Mouse (Mus musculus): ENCODE measurements at regions not wholly inside any gene's neighbourhood (a gene's known extent, or its start where the extent isn't known, plus 50 kb on each side); places are given as distances from the start of the nearest gene placed in this dataset.

- no peaks in the 10 kb centered on the region for H3K79me3 ChIP-seq (ENCODE audit: low read depth)
- H3K27me3 ChIP-seq (ENCODE audit: control insufficient read depth, insufficient read depth, insufficient read length): no peaks in the 10 kb centered on the region
- TF ChIP-seq MYOD1 (IDR thresholded peaks at IDR 0.05; ENCODE audit: control insufficient read depth, insufficient read length, low read depth) (no peak), MYOG (IDR thresholded peaks at IDR 0.05; ENCODE audit: control insufficient read depth, extremely low read depth, insufficient read length) (no peak), CTCF (IDR thresholded peaks at IDR 0.05; ENCODE audit: control insufficient read depth, insufficient read depth, insufficient read length) (no peak), FOSL1 (IDR thresholded peaks at IDR 0.05; ENCODE audit: insufficient read depth, low read length, poor library complexity, severe bottlenecking) (no peak), MAX (IDR thresholded peaks at IDR 0.05) (no peak), CEBPB (IDR thresholded peaks at IDR 0.05; ENCODE audit: low read depth) (no peak), USF1 (IDR thresholded peaks at IDR 0.05; ENCODE audit: low read depth) (no peak)
- no peak overlapping the region for H3K4me3 ChIP-seq (ENCODE audit: insufficient read depth, poor library complexity, severe bottlenecking)
- H3ac ChIP-seq (ENCODE audit: control insufficient read depth, insufficient read length, low read depth): no peak overlapping the region
- no peaks in the 10 kb centered on the region for H3K79me2 ChIP-seq (ENCODE audit: control insufficient read depth, insufficient read depth)
- H3K36me3 ChIP-seq (ENCODE audit: control insufficient read depth, insufficient read depth): no peaks in the 10 kb centered on the region
These were observed 987.3 kb downstream of the Robo2 start for GRCm38 (mm10) chr16:73424311-73424710.

GRCm38 (mm10) chr16:73404509-73404908 is 1007.1 kb downstream of the Robo2 start:
- no peak for TF ChIP-seq MAX (IDR thresholded peaks at IDR 0.05)
- no peak for TF ChIP-seq MYOD1 (IDR thresholded peaks at IDR 0.05; ENCODE audit: control insufficient read depth, insufficient read length, low read depth)
- no peak for TF ChIP-seq MYOG (IDR thresholded peaks at IDR 0.05; ENCODE audit: control insufficient read depth, extremely low read depth, insufficient read length)

GRCm38 (mm10) chr16:73404099-73404498 is 1007.5 kb downstream of the Robo2 start:
- Histone ChIP-seq H3K79me2 (ENCODE audit: control insufficient read depth, insufficient read depth) (no peaks in the 10 kb centered on the region), H3K4me3 (ENCODE audit: insufficient read depth, poor library complexity, severe bottlenecking) (no peak overlapping the region), H3K36me3 (ENCODE audit: control insufficient read depth, insufficient read depth) (no peaks in the 10 kb centered on the region), H3ac (ENCODE audit: control insufficient read depth, insufficient read length, low read depth) (no peak overlapping the region), H3K79me3 (ENCODE audit: low read depth) (no peaks in the 10 kb centered on the region), H3K27me3 (ENCODE audit: control insufficient read depth, insufficient read depth, insufficient read length) (no peaks in the 10 kb centered on the region)
- TF ChIP-seq MAX (IDR thresholded peaks at IDR 0.05) (no peak), MYOD1 (IDR thresholded peaks at IDR 0.05; ENCODE audit: control insufficient read depth, insufficient read length, low read depth) (no peak), FOSL1 (IDR thresholded peaks at IDR 0.05; ENCODE audit: insufficient read depth, low read length, poor library complexity, severe bottlenecking) (no peak), MYOG (IDR thresholded peaks at IDR 0.05; ENCODE audit: control insufficient read depth, extremely low read depth, insufficient read length) (no peak), USF1 (IDR thresholded peaks at IDR 0.05; ENCODE audit: low read depth) (no peak), CEBPB (IDR thresholded peaks at IDR 0.05; ENCODE audit: low read depth) (no peak), CTCF (IDR thresholded peaks at IDR 0.05; ENCODE audit: control insufficient read depth, insufficient read depth, insufficient read length) (no peak)

More at GRCm38 (mm10) chr16:73404509-73404908, 1007.1 kb downstream of the Robo2 start:
- Histone ChIP-seq H3K79me3 (ENCODE audit: low read depth) (no peaks in the 10 kb centered on the region), H3K36me3 (ENCODE audit: control insufficient read depth, insufficient read depth) (no peaks in the 10 kb centered on the region), H3ac (ENCODE audit: control insufficient read depth, insufficient read length, low read depth) (no peak overlapping the region), H3K4me3 (ENCODE audit: insufficient read depth, poor library complexity, severe bottlenecking) (no peak overlapping the region), H3K27me3 (ENCODE audit: control insufficient read depth, insufficient read depth, insufficient read length) (no peaks in the 10 kb centered on the region), H3K79me2 (ENCODE audit: control insufficient read depth, insufficient read depth) (no peaks in the 10 kb centered on the region)

GRCm38 (mm10) chr16:73379056-73379455 is 1032.6 kb downstream of the Robo2 start:
- TF ChIP-seq USF1 (IDR thresholded peaks at IDR 0.05; ENCODE audit: low read depth): no peak
- no peak overlapping the region for H3K4me3 ChIP-seq (ENCODE audit: insufficient read depth, poor library complexity, severe bottlenecking)
- H3K36me3 ChIP-seq (ENCODE audit: control insufficient read depth, insufficient read depth): no peaks in the 10 kb centered on the region
- no peaks in the 10 kb centered on the region for H3K79me3 ChIP-seq (ENCODE audit: low read depth)
- H3K79me2 ChIP-seq (ENCODE audit: control insufficient read depth, insufficient read depth): no peaks in the 10 kb centered on the region
- no peaks in the 10 kb centered on the region for H3K27me3 ChIP-seq (ENCODE audit: control insufficient read depth, insufficient read depth, insufficient read length)
- H3ac ChIP-seq (ENCODE audit: control insufficient read depth, insufficient read length, low read depth): no peak overlapping the region

- H3K79me2 ChIP-seq (ENCODE audit: control insufficient read depth, insufficient read depth): no peaks in the 10 kb centered on the region
- H3K36me3 ChIP-seq (ENCODE audit: control insufficient read depth, insufficient read depth): no peaks in the 10 kb centered on the region
- no peak for TF ChIP-seq MYOD1 (IDR thresholded peaks at IDR 0.05; ENCODE audit: control insufficient read depth, insufficient read length, low read depth)
- TF ChIP-seq CEBPB (IDR thresholded peaks at IDR 0.05; ENCODE audit: low read depth): no peak
- no peak for TF ChIP-seq CTCF (IDR thresholded peaks at IDR 0.05; ENCODE audit: control insufficient read depth, insufficient read depth, insufficient read length)
- no peak for TF ChIP-seq FOSL1 (IDR thresholded peaks at IDR 0.05; ENCODE audit: insufficient read depth, low read length, poor library complexity, severe bottlenecking)
- no peak for TF ChIP-seq MYOG (IDR thresholded peaks at IDR 0.05; ENCODE audit: control insufficient read depth, extremely low read depth, insufficient read length)
- no peak for TF ChIP-seq MAX (IDR thresholded peaks at IDR 0.05)
- TF ChIP-seq USF1 (IDR thresholded peaks at IDR 0.05; ENCODE audit: low read depth): no peak
- no peaks in the 10 kb centered on the region for H3K79me3 ChIP-seq (ENCODE audit: low read depth)
- H3K4me3 ChIP-seq (ENCODE audit: insufficient read depth, poor library complexity, severe bottlenecking): no peak overlapping the region
- H3ac ChIP-seq (ENCODE audit: control insufficient read depth, insufficient read length, low read depth): no peak overlapping the region
- H3K27me3 ChIP-seq (ENCODE audit: control insufficient read depth, insufficient read depth, insufficient read length): no peaks in the 10 kb centered on the region
These were observed 1036.9 kb downstream of the Robo2 start for GRCm38 (mm10) chr16:73374608-73375165.

- no peak overlapping the region for H3ac ChIP-seq (ENCODE audit: control insufficient read depth, insufficient read length, low read depth)
- no peaks in the 10 kb centered on the region for H3K79me3 ChIP-seq (ENCODE audit: low read depth)
- H3K36me3 ChIP-seq (ENCODE audit: control insufficient read depth, insufficient read depth): no peaks in the 10 kb centered on the region
- H3K79me2 ChIP-seq (ENCODE audit: control insufficient read depth, insufficient read depth): no peaks in the 10 kb centered on the region
- TF ChIP-seq FOSL1 (IDR thresholded peaks at IDR 0.05; ENCODE audit: insufficient read depth, low read length, poor library complexity, severe bottlenecking) (no peak), MAX (IDR thresholded peaks at IDR 0.05) (no peak), CEBPB (IDR thresholded peaks at IDR 0.05; ENCODE audit: low read depth) (no peak), CTCF (IDR thresholded peaks at IDR 0.05; ENCODE audit: control insufficient read depth, insufficient read depth, insufficient read length) (no peak), USF1 (IDR thresholded peaks at IDR 0.05; ENCODE audit: low read depth) (no peak), MYOD1 (IDR thresholded peaks at IDR 0.05; ENCODE audit: control insufficient read depth, insufficient read length, low read depth) (no peak), MYOG (IDR thresholded peaks at IDR 0.05; ENCODE audit: control insufficient read depth, extremely low read depth, insufficient read length) (no peak)
- no peak overlapping the region for H3K4me3 ChIP-seq (ENCODE audit: insufficient read depth, poor library complexity, severe bottlenecking)
- H3K27me3 ChIP-seq (ENCODE audit: control insufficient read depth, insufficient read depth, insufficient read length): no peaks in the 10 kb centered on the region
These were observed 1042.9 kb downstream of the Robo2 start for GRCm38 (mm10) chr16:73368607-73369233.
